Mouse (Mus musculus): ENCODE data around the gene Gm17359. TPM values are rescaled to one million over a fixed set of nuclear protein-coding genes. Genes with fewer than 3 reads are reported as not detected.

The Gm17359 gene
- not detected in 2 replicates for polyA plus RNA-seq (2014; fragmentation: Nextera tagmentation; extraction: Ambion mirVana)

- Histone ChIP-seq H3K36me3 (replicated peaks; ENCODE audit: control insufficient read depth, insufficient read depth) (no peaks in the 10 kb centered on the region), H3K9me3 (ENCODE audit: control insufficient read depth, low read length) (no peaks in the 10 kb centered on the region), H3K9ac (no peak within 1 kb of the TSS), H3K27me3 (ENCODE audit: control insufficient read depth, insufficient read depth, low read length) (no peaks in the 10 kb centered on the region), H3K4me2 (replicated peaks) (no peak within 1 kb of the TSS), H3K4me1 (replicated peaks; ENCODE audit: control insufficient read depth, insufficient read depth, low read length) (no peaks in the 10 kb centered on the region), H3K4me3 (replicated peaks; ENCODE audit: low read length) (no peak within 1 kb of the TSS), H3K27ac (no peak within 1 kb of the TSS)
- ATAC-seq (ENCODE audit: low FRiP score) (no peak), DNase-seq (ENCODE audit: low spot score) (no peak)
- WGBS = 75% methylated on average over 8 of the region's 8 CpGs
Observed at GRCm38 (mm10) chr3:79336044-79336766, at the start of gene Gm17359. Gene Gm17359, plus strand, starts transcription at chr3:79336661.

- Histone ChIP-seq H3K27ac (peak overlapping the region; percentile 94), H3K4me2 (replicated peaks) (peak overlapping the region; percentile 92), H3K9ac (peak overlapping the region; percentile 88), H3K9me3 (ENCODE audit: control insufficient read depth, low read length) (no peaks in the 10 kb centered on the region), H3K27me3 (ENCODE audit: control insufficient read depth, insufficient read depth, low read length) (peaks cover 4% of the 10 kb centered on the region; the same call in 1 of the 2 replicates), H3K36me3 (replicated peaks; ENCODE audit: control insufficient read depth, insufficient read depth) (no peaks in the 10 kb centered on the region), H3K4me1 (replicated peaks; ENCODE audit: control insufficient read depth, insufficient read depth, low read length) (peaks cover 38% of the 10 kb centered on the region), H3K4me3 (replicated peaks; ENCODE audit: low read length) (peak overlapping the region; percentile 82)
- WGBS = 1% methylated on average over 45 of the region's 60 CpGs
- peak; percentile 97 for ATAC-seq (ENCODE audit: low FRiP score)
- peak; percentile 83 for DNase-seq (ENCODE audit: low spot score)
Observed at GRCm38 (mm10) chr3:79287108-79287576, 49.3 kb upstream of the Gm17359 start.

GRCm38 (mm10) chr3:79287699-79288458 lies 48.6 kb upstream of the Gm17359 start:
- Histone ChIP-seq H3K9me3 (ENCODE audit: control insufficient read depth, low read length) (no peaks in the 10 kb centered on the region), H3K4me2 (replicated peaks) (peak overlapping the region; percentile 92), H3K4me1 (replicated peaks; ENCODE audit: control insufficient read depth, insufficient read depth, low read length) (peaks cover 31% of the 10 kb centered on the region), H3K27ac (peak overlapping the region; percentile 94), H3K4me3 (replicated peaks; ENCODE audit: low read length) (peak overlapping the region; percentile 82), H3K27me3 (ENCODE audit: control insufficient read depth, insufficient read depth, low read length) (peaks cover 4% of the 10 kb centered on the region; the same call in 1 of the 2 replicates), H3K9ac (peak overlapping the region; percentile 88), H3K36me3 (replicated peaks; ENCODE audit: control insufficient read depth, insufficient read depth) (no peaks in the 10 kb centered on the region)
- ATAC-seq (ENCODE audit: low FRiP score) (no peak), DNase-seq (ENCODE audit: low spot score) (no peak)
- WGBS = 17% methylated on average over 17 of the region's 17 CpGs

- 83% methylated on average over 3 of the region's 3 CpGs for WGBS
Observed at GRCm38 (mm10) chr3:79289050-79289449, 47.4 kb upstream of the Gm17359 start.

GRCm38 (mm10) chr3:79293023-79293422 lies 43.4 kb upstream of the Gm17359 start:
- no peak overlapping the region for H3K9ac ChIP-seq
- H3K4me3 ChIP-seq (replicated peaks; ENCODE audit: low read length) = no peak overlapping the region
- ATAC-seq (ENCODE audit: low FRiP score) (no peak), DNase-seq (ENCODE audit: low spot score) (no peak)
- no peak overlapping the region for H3K27ac ChIP-seq
- H3K4me2 ChIP-seq (replicated peaks) = no peak overlapping the region
- 76% methylated on average over 4 of the region's 4 CpGs for WGBS
- 0 out of 2 replicates have a peak, but pooled peaks cover 2% of the 10 kb centered on the region for H3K4me1 ChIP-seq (replicated peaks; ENCODE audit: control insufficient read depth, insufficient read depth, low read length)
- H3K9me3 ChIP-seq (ENCODE audit: control insufficient read depth, low read length) = no peaks in the 10 kb centered on the region
- H3K27me3 ChIP-seq (ENCODE audit: control insufficient read depth, insufficient read depth, low read length) = peaks cover 4% of the 10 kb centered on the region; the same call in 1 of the 2 replicates
- H3K36me3 ChIP-seq (replicated peaks; ENCODE audit: control insufficient read depth, insufficient read depth) = no peaks in the 10 kb centered on the region

More at GRCm38 (mm10) chr3:79289050-79289449, 47.4 kb upstream of the Gm17359 start:
- Histone ChIP-seq H3K27ac (no peak overlapping the region), H3K4me2 (replicated peaks) (no peak overlapping the region), H3K27me3 (ENCODE audit: control insufficient read depth, insufficient read depth, low read length) (peaks cover 4% of the 10 kb centered on the region; the same call in 1 of the 2 replicates), H3K36me3 (replicated peaks; ENCODE audit: control insufficient read depth, insufficient read depth) (no peaks in the 10 kb centered on the region), H3K4me3 (replicated peaks; ENCODE audit: low read length) (no peak overlapping the region), H3K9ac (no peak overlapping the region), H3K4me1 (replicated peaks; ENCODE audit: control insufficient read depth, insufficient read depth, low read length) (peaks cover 21% of the 10 kb centered on the region), H3K9me3 (ENCODE audit: control insufficient read depth, low read length) (no peaks in the 10 kb centered on the region)
- DNase-seq (ENCODE audit: low spot score) (no peak), ATAC-seq (ENCODE audit: low FRiP score) (no peak)

GRCm38 (mm10) chr3:79294701-79295100 lies 41.8 kb upstream of the Gm17359 start:
- Histone ChIP-seq H3K27me3 (ENCODE audit: control insufficient read depth, insufficient read depth, low read length) (no peaks in the 10 kb centered on the region), H3K4me3 (replicated peaks; ENCODE audit: low read length) (no peak overlapping the region), H3K27ac (no peak overlapping the region), H3K9me3 (ENCODE audit: control insufficient read depth, low read length) (no peaks in the 10 kb centered on the region), H3K4me1 (replicated peaks; ENCODE audit: control insufficient read depth, insufficient read depth, low read length) (no peaks in the 10 kb centered on the region), H3K36me3 (replicated peaks; ENCODE audit: control insufficient read depth, insufficient read depth) (no peaks in the 10 kb centered on the region), H3K9ac (no peak overlapping the region), H3K4me2 (replicated peaks) (no peak overlapping the region)
- 86% methylated on average over 3 of the region's 3 CpGs for WGBS
- DNase-seq (ENCODE audit: low spot score) (no peak), ATAC-seq (ENCODE audit: low FRiP score) (no peak)

GRCm38 (mm10) chr3:79296049-79296448 lies 40.4 kb upstream of the Gm17359 start:
- H3K27ac ChIP-seq = no peak overlapping the region
- DNase-seq (ENCODE audit: low spot score) (no peak), ATAC-seq (ENCODE audit: low FRiP score) (no peak)
- no peak overlapping the region for H3K4me2 ChIP-seq (replicated peaks)
- 72% methylated on average over 5 of the region's 5 CpGs for WGBS
- H3K36me3 ChIP-seq (replicated peaks; ENCODE audit: control insufficient read depth, insufficient read depth) = no peaks in the 10 kb centered on the region
- no peaks in the 10 kb centered on the region for H3K4me1 ChIP-seq (replicated peaks; ENCODE audit: control insufficient read depth, insufficient read depth, low read length)
- no peak overlapping the region for H3K9ac ChIP-seq
- H3K27me3 ChIP-seq (ENCODE audit: control insufficient read depth, insufficient read depth, low read length) = no peaks in the 10 kb centered on the region
- no peak overlapping the region for H3K4me3 ChIP-seq (replicated peaks; ENCODE audit: low read length)
- H3K9me3 ChIP-seq (ENCODE audit: control insufficient read depth, low read length) = no peaks in the 10 kb centered on the region

- 86% methylated on average over 3 of the region's 3 CpGs for WGBS
Observed at GRCm38 (mm10) chr3:79296586-79296985, 39.9 kb upstream of the Gm17359 start.

GRCm38 (mm10) chr3:79297281-79297680 lies 39.2 kb upstream of the Gm17359 start:
- H3K27ac ChIP-seq = no peak overlapping the region
- H3K4me3 ChIP-seq (replicated peaks; ENCODE audit: low read length) = no peak overlapping the region
- H3K4me1 ChIP-seq (replicated peaks; ENCODE audit: control insufficient read depth, insufficient read depth, low read length) = no peaks in the 10 kb centered on the region
- no peak for DNase-seq (ENCODE audit: low spot score)
- no peak overlapping the region for H3K9ac ChIP-seq
- H3K36me3 ChIP-seq (replicated peaks; ENCODE audit: control insufficient read depth, insufficient read depth) = no peaks in the 10 kb centered on the region
- WGBS = 90% methylated on average over 4 of the region's 4 CpGs
- no peak overlapping the region for H3K4me2 ChIP-seq (replicated peaks)
- H3K27me3 ChIP-seq (ENCODE audit: control insufficient read depth, insufficient read depth, low read length) = no peaks in the 10 kb centered on the region
- H3K9me3 ChIP-seq (ENCODE audit: control insufficient read depth, low read length) = no peaks in the 10 kb centered on the region
- no peak for ATAC-seq (ENCODE audit: low FRiP score)

More at GRCm38 (mm10) chr3:79296586-79296985, 39.9 kb upstream of the Gm17359 start:
- DNase-seq (ENCODE audit: low spot score) (no peak), ATAC-seq (ENCODE audit: low FRiP score) (no peak)
- no peaks in the 10 kb centered on the region for H3K36me3 ChIP-seq (replicated peaks; ENCODE audit: control insufficient read depth, insufficient read depth)
- H3K9me3 ChIP-seq (ENCODE audit: control insufficient read depth, low read length) = no peaks in the 10 kb centered on the region
- H3K27ac ChIP-seq = no peak overlapping the region
- no peaks in the 10 kb centered on the region for H3K27me3 ChIP-seq (ENCODE audit: control insufficient read depth, insufficient read depth, low read length)
- H3K9ac ChIP-seq = no peak overlapping the region
- no peak overlapping the region for H3K4me3 ChIP-seq (replicated peaks; ENCODE audit: low read length)
- no peaks in the 10 kb centered on the region for H3K4me1 ChIP-seq (replicated peaks; ENCODE audit: control insufficient read depth, insufficient read depth, low read length)
- H3K4me2 ChIP-seq (replicated peaks) = no peak overlapping the region
